Comparison of ENCODE assay signal across 13 mouse cellular contexts in the genomic region with DNA sequence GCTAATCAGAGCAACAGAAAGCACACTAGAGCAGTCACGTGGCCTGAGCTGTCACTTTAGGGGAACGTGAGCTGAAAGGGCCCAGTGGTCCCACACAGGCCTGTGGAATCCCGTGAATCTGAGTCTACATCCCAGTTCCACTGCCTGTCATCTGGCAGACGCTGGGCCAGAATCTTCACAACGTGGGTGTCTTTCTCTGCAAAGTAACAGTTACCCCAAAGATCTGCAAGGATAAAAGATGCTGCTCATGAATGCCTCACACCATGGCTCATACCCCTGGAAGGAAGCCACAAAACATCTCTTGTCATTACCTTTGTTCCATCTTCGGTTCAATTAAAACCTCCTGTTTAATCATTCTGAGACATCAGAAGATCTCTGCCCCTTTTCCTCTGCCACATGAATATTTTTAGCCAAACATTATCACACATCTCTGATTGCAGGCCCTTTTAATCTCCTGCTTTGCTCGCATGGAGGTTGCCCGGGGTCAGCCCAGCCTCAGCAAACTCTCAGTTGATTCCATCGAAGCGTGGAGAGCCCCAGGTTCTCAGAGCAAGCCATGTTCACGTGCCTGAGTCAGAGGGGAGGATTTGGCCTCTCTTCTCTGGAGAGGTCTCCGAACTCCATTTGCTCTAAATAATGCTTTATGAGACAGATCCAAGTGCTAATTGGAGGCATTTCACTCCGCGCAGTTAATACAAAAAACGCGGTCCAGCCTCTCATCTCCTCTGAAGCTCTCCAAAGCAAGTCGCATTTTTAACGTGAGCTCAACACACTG.
A peak's percentile ranks its signal among the peaks of the same experiment; 100 is the strongest.
DNase-seq lines count a peak whose midpoint lies in the region; TF ChIP-seq lines count a peak whose summit lies in the region.
"Had no signal": no experiment of that assay in that cellular context is flagged by ENCODE, and none has a peak within 500 bp of the region (broad histone marks: within the 10 kb centered on the region; RNA-seq: fewer than 3 reads in every experiment).

No protein-coding gene starts in this region.

- intact Hi-C loops in heart, postnatal 36 days (cut with DNase I) = no loop called here
- intact Hi-C loops in gastrocnemius, adult 2 months (cut with DNase I) = no loop called here

- no peak for TF ChIP-seq CTCF in gastrocnemius, adult 2 months (IDR thresholded peaks at IDR 0.05)

- H3K4me3 ChIP-seq in gastrocnemius, adult 2 months = no peak overlapping the region
- H3K4me3 ChIP-seq: embryonic facial prominence, embryonic 10.5 days; myocyte had no signal

- peak; percentile 61 for DNase-seq in heart, adult 11 months
- DNase-seq in heart, postnatal 36 days = no peak
- peak; percentile 21 for DNase-seq in Muller cell, postnatal 12 days (ENCODE audit: inconsistent ontology term)
- peak; percentile 71 for DNase-seq in brain, adult 2 months (ENCODE audit: low read depth, low spot score)
- DNase-seq in left cerebral cortex, adult 18-20 months (ENCODE audit: low spot score in 2 of 2) = peak; percentile 20 to 35
- DNase-seq in gastrocnemius, adult 2 months = no peak
- DNase-seq in spleen, postnatal 4 days (ENCODE audit: low spot score in 2 of 2) = no peak
- DNase-seq in adrenal gland, postnatal 36 days = no peak
- DNase-seq: adrenal gland, adult 2 months; liver had no signal

- no peak overlapping the region for H3K27ac ChIP-seq in gastrocnemius, adult 2 months
- H3K27ac ChIP-seq: embryonic facial prominence, embryonic 10.5 days; hindbrain, postnatal 0 days had no signal

Comparison
In these comparisons a context has a peak if more than half of its experiments do, and no peak if none do; other contexts are left out.
1. DNase-seq: peak in heart, adult 11 months (single experiment), Muller cell, postnatal 12 days (single experiment), brain, adult 2 months (single experiment) and left cerebral cortex, adult 18-20 months (2 of 2); none in heart, postnatal 36 days (0 of 2), gastrocnemius, adult 2 months (single experiment), spleen, postnatal 4 days (0 of 2) and adrenal gland, postnatal 36 days (0 of 2).